Mouse (Mus musculus) retina, adult 2 months (tissue): ENCODE results near the gene Gm17571.

ENCODE experiments used
- DNase-seq: peaks from one replicate; pipeline ENCODE4 v3.0.0-alpha.2; 2012; ENCODE audit warnings: low read depth, low spot score

The Gm17571 gene

GRCm38 (mm10) chr9:13455231-13455630, 8.7 kb upstream of the Gm17571 start:
- DNase-seq: no peak

DNA sequence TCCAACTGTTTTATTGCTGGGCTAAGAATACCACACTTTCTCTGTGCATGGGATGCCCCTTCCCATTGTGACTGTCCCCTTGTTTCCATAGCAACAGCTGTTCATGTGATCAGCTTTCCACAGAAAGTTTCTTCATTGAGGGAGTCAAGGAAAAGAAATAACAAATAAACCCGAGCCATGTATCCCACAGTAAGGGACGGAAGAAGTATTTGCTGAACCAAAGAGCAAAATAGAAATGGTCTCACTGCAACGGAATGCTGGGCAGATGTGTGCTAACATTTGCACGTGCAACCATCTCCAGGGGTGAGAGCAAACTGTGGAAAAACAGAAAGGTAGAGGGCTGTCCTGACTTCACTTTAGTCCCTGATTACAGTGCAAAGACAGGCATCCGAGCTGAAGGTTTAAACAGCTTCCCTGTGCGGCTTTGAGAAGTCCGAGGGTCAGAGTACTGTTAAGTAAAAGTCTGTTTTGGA, 8.1 kb upstream of the Gm17571 start:
- DNase-seq: no peak

GRCm38 (mm10) chr9:13448716-13449115, 2.2 kb upstream of the Gm17571 start:
- DNase-seq: no peak

- no peak for DNase-seq
Measured at GRCm38 (mm10) chr9:13446236-13446635, 317 bp downstream of the Gm17571 start.

- no peak for DNase-seq
Measured at GRCm38 (mm10) chr9:13443484-13444211, 2.9 kb downstream of the Gm17571 start.

DNA sequence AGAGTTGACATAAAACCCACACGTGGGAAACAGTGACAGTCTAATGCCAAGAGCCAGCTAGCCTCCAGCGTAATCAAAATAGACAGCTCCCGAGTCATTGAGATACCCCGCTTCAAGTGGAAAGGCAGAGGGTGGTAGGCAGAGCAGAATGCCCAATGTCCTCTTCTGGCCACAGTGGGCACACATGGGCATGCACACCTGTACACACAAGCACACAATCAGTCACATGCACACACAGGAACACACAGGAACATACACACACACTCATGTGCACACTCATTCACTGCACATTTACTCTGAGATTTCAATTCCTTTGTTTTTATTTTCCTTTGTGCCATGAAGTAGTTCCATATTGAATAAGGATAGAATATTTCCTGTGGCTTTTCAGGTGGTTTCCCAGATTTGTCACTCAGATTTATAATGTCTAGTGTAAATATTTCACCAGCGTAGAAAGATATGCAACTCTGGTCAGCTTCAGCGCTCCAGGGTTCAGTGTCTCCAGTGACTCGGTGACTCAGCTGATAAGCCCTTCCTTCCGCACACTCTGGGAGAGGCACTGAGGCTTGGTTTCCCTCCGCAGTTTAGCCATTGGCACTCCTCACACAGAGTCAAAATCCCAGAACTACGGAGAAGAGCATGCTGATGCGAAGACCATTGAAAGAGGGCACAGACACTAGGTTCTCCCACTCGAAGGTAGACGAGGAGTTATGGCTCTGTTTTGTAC, 4.4 kb downstream of the Gm17571 start:
- DNase-seq: no peak

GRCm38 (mm10) chr9:13440911-13441310, 5.6 kb downstream of the Gm17571 start:
- DNase-seq: no peak

DNA sequence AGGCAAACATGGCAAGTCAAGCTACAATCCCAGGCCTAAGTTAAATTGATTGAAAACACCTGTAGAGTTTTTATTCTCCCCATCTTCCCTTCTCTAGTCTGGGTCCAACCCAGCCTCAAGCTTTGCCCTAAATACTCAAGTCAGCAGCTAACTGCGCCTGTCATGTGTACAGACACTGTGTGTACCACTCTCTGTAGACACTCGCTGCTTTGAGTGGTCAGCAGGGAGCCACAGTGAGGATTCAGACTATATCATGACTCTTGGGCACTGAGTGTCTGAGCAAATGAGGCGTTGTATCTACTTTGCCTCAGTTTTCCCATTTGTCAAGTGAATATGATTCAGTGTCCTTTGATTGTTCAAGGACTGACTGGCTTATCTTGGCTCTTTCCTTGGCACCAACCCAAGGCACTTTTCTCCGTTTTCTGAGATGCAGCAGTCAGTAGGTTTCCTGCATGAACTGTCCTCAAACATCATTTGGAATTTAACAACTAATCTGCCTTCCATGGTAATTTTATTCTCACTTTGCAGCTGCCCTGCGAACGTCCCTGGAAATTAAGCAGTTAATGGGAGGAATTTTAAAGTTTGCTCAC, 13.0 kb downstream of the Gm17571 start:
- DNase-seq: no peak

- no peak for DNase-seq
Measured at GRCm38 (mm10) chr9:13431646-13432045, 14.9 kb downstream of the Gm17571 start.

GRCm38 (mm10) chr9:13430744-13431143, 15.8 kb downstream of the Gm17571 start:
- DNase-seq: no peak

DNA sequence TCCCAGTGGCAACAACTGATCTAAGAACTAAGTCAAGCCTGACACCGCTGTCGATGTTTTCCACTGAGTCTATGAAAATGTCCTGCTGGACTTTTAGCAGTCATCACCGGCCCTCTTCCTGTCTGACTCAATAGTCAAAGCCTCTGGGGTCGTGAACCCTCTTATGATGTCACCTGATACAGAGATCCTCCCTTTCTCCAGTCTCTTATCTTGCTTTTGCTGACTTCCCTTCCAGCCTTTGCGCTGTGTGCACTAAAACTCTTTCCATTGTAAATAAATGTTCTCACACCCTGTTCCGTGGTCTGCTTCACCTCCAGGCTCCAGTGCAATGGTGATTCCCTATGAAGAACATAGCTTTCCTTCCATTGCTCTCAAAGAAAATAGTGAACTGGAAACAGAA, 16.3 kb downstream of the Gm17571 start:
- DNase-seq: no peak

GRCm38 (mm10) chr9:13429477-13430125, 17.0 kb downstream of the Gm17571 start:
- DNase-seq: no peak

DNA sequence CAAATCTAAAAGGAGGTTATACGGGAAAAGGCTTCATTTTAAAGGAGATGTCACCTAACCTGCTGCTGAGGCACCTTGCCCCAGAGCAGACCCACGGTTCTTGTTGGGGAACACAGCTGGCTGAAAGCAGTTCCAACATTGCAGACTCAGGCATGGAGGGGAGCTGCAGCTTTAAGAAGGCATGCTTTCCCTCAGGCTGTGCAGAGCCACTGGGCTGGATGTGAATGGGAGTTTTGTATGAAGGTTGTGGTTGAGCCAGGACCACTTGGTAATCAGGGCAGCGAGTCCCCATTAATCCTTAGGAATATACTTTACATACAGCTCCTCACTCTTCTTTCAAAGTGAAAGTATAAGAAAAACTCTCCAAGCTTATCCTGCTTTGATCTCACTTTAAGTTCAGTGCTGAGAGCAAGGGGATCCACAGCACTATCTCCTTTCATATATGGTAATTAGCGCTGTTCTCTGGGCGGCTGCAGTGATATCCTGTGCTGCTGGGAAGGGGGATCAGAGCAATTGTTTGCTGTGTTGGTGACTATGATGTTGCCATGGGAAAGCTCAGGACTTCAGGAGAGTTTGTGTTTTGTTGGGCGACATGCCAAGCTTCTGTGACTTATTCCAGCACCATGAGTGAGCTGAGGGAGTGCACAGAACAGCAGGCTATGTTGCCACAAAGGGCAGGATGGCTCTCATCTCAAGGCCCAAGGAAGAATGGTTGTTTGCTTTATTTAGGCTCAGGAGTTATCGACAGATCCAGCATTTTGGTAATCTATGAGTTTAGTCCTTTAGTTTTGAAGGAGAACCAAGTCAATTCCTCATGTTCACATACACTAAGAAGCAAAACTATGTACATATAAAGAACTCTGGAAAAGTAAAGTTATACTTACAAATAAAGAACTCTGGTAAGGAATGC, 21.3 kb downstream of the Gm17571 start:
- DNase-seq: no peak

DNA sequence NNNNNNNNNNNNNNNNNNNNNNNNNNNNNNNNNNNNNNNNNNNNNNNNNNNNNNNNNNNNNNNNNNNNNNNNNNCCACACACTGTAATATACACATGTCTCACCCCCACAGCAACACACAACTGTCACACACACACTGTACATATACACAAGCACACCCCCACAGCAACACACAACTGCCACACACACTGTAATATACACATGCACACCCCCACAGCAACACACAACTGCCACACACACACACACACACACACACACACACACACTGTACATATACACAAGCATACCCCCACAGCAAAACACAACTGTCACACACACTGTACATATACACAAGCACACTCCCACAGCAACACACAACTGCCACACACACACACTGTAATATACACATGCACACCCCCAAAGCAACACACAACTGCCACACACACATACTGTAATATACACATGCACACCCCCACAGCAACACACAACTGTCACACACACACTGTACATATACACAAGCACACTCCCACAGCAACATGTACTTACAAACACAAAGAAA, 32.3 kb downstream of the Gm17571 start:
- DNase-seq: no peak
